Mouse (Mus musculus) G1E (cell line): ENCODE measurements around the gene Foxa1.

Experiments used
- CTCF ChIP-seq: IDR thresholded peaks from 2 replicates; pipeline ENCODE4 v1.5.1; 2012; ENCODE audit warnings: low read depth, low read length, inconsistent platforms, mixed read lengths
- GATA1 ChIP-seq: IDR thresholded peaks from 2 replicates; pipeline ENCODE4 v1.6.1; 2012; ENCODE audit warnings: borderline replicate concordance, low read length, inconsistent platforms, mixed read lengths
- GATA2 ChIP-seq: IDR thresholded peaks from 2 replicates; pipeline ENCODE4 v1.6.1; 2012; ENCODE audit warnings: low read depth, low read length, inconsistent platforms, borderline replicate concordance

DNA sequence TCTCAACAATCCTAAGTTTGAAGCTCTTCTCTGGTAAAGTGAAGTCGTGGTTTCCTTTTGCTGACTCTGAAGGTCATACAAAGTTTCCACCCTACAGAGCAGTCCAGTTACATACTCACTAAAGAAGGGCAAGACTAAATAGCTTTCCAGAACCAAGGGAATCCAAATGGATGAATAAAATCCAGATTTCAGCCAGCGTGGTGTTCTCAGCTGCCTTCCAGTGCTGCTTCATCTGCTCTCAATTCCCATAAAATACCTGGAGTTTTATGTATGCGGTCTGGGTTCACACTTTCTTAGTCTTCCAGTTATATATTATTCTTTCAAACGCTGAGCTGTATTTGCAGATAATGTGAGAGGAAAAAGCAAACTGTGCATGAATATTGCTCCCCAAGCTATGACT, 35.6 kb downstream of the Foxa1 start:
- TF ChIP-seq CTCF (no peak), GATA2 (no peak), GATA1 (no peak)
